In genomic region chr13:54282861-54283206, GRCm38 (mm10) we compare ENCODE assay signal across 8 mouse cellular contexts.
DNase-seq lines count a peak whose midpoint lies in the region; ATAC-seq and TF ChIP-seq lines count a peak whose summit lies in the region.

No protein-coding gene starts in this region.

- H3K9ac ChIP-seq in hindbrain, embryonic 15.5 days: no peak overlapping the region
- no peak overlapping the region for H3K9ac ChIP-seq in liver, postnatal 0 days (replicated peaks)
- H3K9ac ChIP-seq in stomach, embryonic 16.5 days (ENCODE audit: low read length): no peak overlapping the region

- no peak for TF ChIP-seq CTCF in gastrocnemius, adult 2 months (IDR thresholded peaks at IDR 0.05)
- TF ChIP-seq CTCF in liver, postnatal 0 days (IDR thresholded peaks at IDR 0.05; ENCODE audit: low read depth): no peak

- H3K27me3 ChIP-seq in embryonic facial prominence, embryonic 10.5 days (replicated peaks; ENCODE audit: low read depth, poor library complexity, severe bottlenecking): peaks cover 41% of the 10 kb centered on the region
- H3K27me3 ChIP-seq in hindbrain, embryonic 15.5 days: no peaks in the 10 kb centered on the region
- 0 out of 2 replicates have a peak, but pooled peaks cover 6% of the 10 kb centered on the region for H3K27me3 ChIP-seq in liver, postnatal 0 days (ENCODE audit: insufficient read depth, low read length)
- H3K27me3 ChIP-seq in stomach, embryonic 16.5 days (ENCODE audit: control insufficient read depth, insufficient read depth, low read length): 0 out of 2 replicates have a peak, but pooled peaks cover 3% of the 10 kb centered on the region

- peak overlapping the region; percentile 47 for H3K4me2 ChIP-seq in hindbrain, embryonic 15.5 days
- peak overlapping the region; percentile 16; the same call in 1 of the 2 replicates for H3K4me2 ChIP-seq in liver, postnatal 0 days (ENCODE audit: low read depth, low read length)
- peak overlapping the region; percentile 39 for H3K4me2 ChIP-seq in stomach, embryonic 16.5 days (ENCODE audit: low read depth, low read length)

- WGBS in embryonic facial prominence, embryonic 10.5 days: 9% methylated on average over 10 of the region's 10 CpGs
- WGBS in hindbrain, embryonic 15.5 days: 3% methylated on average over 10 of the region's 10 CpGs
- 6% methylated on average over 10 of the region's 10 CpGs for WGBS in liver, postnatal 0 days (ENCODE audit: insufficient replicate concordance)
- WGBS in stomach, embryonic 16.5 days: 8% methylated on average over 10 of the region's 10 CpGs

- H3K4me1 ChIP-seq in embryonic facial prominence, embryonic 10.5 days: peaks cover 18% of the 10 kb centered on the region
- H3K4me1 ChIP-seq in hindbrain, embryonic 15.5 days (replicated peaks): peaks cover 21% of the 10 kb centered on the region
- H3K4me1 ChIP-seq in liver, postnatal 0 days (ENCODE audit: insufficient read depth): peaks cover 4% of the 10 kb centered on the region; the same call in 1 of the 2 replicates
- H3K4me1 ChIP-seq in stomach, embryonic 16.5 days (ENCODE audit: control insufficient read depth, insufficient read depth, low read length): 0 out of 2 replicates have a peak, but pooled peaks cover 3% of the 10 kb centered on the region

- H3K9me3 ChIP-seq in embryonic facial prominence, embryonic 10.5 days: no peaks in the 10 kb centered on the region
- no peaks in the 10 kb centered on the region for H3K9me3 ChIP-seq in hindbrain, embryonic 15.5 days
- no peaks in the 10 kb centered on the region for H3K9me3 ChIP-seq in liver, postnatal 0 days (ENCODE audit: low read length)
- H3K9me3 ChIP-seq in stomach, embryonic 16.5 days (replicated peaks; ENCODE audit: control insufficient read depth, low read length): no peaks in the 10 kb centered on the region

- DNase-seq in gastrocnemius, adult 2 months: no peak
- no peak for DNase-seq in gastrocnemius, postnatal 25 days
- peak; percentile 33 for DNase-seq in embryonic facial prominence, embryonic 10.5 days (ENCODE audit: low spot score)
- DNase-seq in liver, postnatal 0 days: no peak
- DNase-seq in urinary bladder, adult 18-20 months (ENCODE audit: low spot score in 2 of 2): no peak
- no peak for DNase-seq in left cerebral cortex, adult 9 months (ENCODE audit: low spot score in 2 of 2)

- H3K27ac ChIP-seq in gastrocnemius, adult 2 months: no peak overlapping the region
- no peak overlapping the region for H3K27ac ChIP-seq in embryonic facial prominence, embryonic 10.5 days (replicated peaks)
- H3K27ac ChIP-seq in hindbrain, embryonic 15.5 days (replicated peaks): peak overlapping the region; percentile 36; the same call in 1 of the 2 replicates
- no peak overlapping the region for H3K27ac ChIP-seq in liver, postnatal 0 days (ENCODE audit: low read depth)
- H3K27ac ChIP-seq in stomach, embryonic 16.5 days (ENCODE audit: low read length): no peak overlapping the region

- peak overlapping the region; percentile 23; the same call in 1 of the 2 replicates for H3K4me3 ChIP-seq in gastrocnemius, adult 2 months
- peak overlapping the region; percentile 43 for H3K4me3 ChIP-seq in embryonic facial prominence, embryonic 10.5 days
- H3K4me3 ChIP-seq in hindbrain, embryonic 15.5 days: peak overlapping the region; percentile 7; the same call in 1 of the 2 replicates
- H3K4me3 ChIP-seq in liver, postnatal 0 days (ENCODE audit: low read depth, low read length): no peak overlapping the region
- H3K4me3 ChIP-seq in stomach, embryonic 16.5 days (replicated peaks; ENCODE audit: low read length): no peak overlapping the region

- intact Hi-C loops in gastrocnemius, adult 2 months (cut with DNase I): no loop called here

- H3K36me3 ChIP-seq in embryonic facial prominence, embryonic 10.5 days (replicated peaks): no peaks in the 10 kb centered on the region
- H3K36me3 ChIP-seq in hindbrain, embryonic 15.5 days: no peaks in the 10 kb centered on the region
- no peaks in the 10 kb centered on the region for H3K36me3 ChIP-seq in liver, postnatal 0 days (replicated peaks; ENCODE audit: insufficient read depth, low read length)
- no peaks in the 10 kb centered on the region for H3K36me3 ChIP-seq in stomach, embryonic 16.5 days (ENCODE audit: control insufficient read depth, insufficient read depth, low read length)

- no peak for TF ChIP-seq EP300 in liver, postnatal 0 days (IDR thresholded peaks at IDR 0.05; ENCODE audit: low read depth)

- ATAC-seq in hindbrain, embryonic 15.5 days (ENCODE audit: low FRiP score, low read depth): peak; percentile 40; the same call in 1 of the 2 replicates
- ATAC-seq in liver, postnatal 0 days: no peak
- no peak for ATAC-seq in stomach, embryonic 16.5 days (ENCODE audit: insufficient read depth, low FRiP score)

Comparison
In these comparisons a context has a peak if more than half of its experiments do, and no peak if none do; other contexts are left out.
1. H3K4me3 ChIP-seq: peak in gastrocnemius, adult 2 months (single experiment), embryonic facial prominence, embryonic 10.5 days (single experiment) and hindbrain, embryonic 15.5 days (single experiment); none in liver, postnatal 0 days (single experiment) and stomach, embryonic 16.5 days (single experiment).
2. Peak in every context shown above with its lines, with median percentiles within 50 percentile points of each other: H3K4me2 ChIP-seq.